Mouse (Mus musculus) liver, embryonic 18 days (tissue): ENCODE data around the gene Olfr868. TPM values are rescaled to one million over a fixed set of nuclear protein-coding genes. Genes with fewer than 3 reads are reported as not detected.

Experiments used
- polyA plus RNA-seq: library from polyadenylated mRNA; depleted of rRNA; stranded (reverse); fragments of >200 nt; gene quantifications from 2 replicates; pipeline ENCODE4 v1.2.3, GENCODE M21; 2012; rRNA removed

The Olfr868 gene
- not detected in 2 replicates for polyA plus RNA-seq

DNA sequence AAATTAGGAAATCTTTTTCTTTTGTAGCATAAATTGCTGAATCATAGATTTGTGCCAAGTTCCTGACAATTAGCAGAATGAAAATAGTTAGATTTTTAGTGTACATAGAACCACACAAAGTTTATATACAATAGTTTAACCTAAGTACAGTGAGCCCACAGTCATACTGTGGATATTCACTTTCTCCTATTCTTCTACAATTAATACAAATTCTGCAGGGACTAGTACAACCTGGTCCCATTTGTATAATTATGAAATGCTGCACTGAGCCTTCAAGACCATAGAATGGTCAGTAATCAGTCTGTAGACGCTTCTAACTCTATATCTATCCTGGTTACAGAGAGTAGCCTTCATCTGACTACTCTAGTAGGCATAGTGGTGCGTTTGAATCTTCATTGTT is at the start of gene Olfr868:
Olfr868 (plus strand) TSS at position 301 of the 400 bp plus-strand sequence.

DNA sequence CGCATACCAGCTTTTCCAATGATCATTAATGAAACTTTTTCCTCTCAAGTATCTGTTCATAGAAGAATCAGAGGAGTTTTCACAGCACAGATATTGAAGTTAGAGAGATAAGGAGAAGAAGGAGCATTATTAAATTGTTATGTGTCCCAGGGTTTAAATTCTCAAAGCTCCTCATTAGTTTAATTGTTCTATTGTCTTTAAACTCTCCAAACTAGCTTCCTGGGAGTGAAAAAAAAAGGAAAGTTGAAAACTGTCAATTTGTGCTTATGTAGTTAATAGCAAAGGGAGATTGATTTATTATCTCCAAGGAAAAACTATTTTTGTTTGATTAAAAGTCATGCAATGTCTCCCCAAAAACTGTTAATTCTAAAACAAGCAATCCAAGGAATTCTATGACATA is 41.0 kb upstream of the Olfr868 start, which contains the start of gene Olfr867:
Olfr867 (minus strand) TSS at position 101 of the 400 bp plus-strand sequence.

DNA sequence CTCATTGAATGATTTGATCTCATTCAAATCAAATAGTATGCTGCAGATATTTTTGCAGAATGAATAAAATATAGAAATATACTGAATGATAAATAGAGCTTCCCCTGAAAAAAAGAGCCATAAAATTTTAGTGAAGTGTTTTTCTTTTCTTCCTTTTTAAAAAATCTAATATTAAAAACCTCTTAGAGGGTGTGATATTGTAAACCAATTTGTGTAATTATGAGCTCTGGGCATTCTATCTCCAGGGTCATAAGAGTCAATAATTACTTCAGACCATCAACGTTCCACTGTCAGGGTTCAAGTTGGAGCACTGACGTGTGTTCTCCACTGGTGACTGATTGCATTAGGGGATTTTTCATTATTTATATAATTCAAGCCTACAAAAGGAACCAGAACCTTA is 30.3 kb downstream of the Olfr868 start, which contains the start of gene Olfr869:
Olfr869 (plus strand) TSS at position 301 of the 400 bp plus-strand sequence.

Other genes with a start within 250 kb of the Olfr868 start
- not detected in 2 replicates for gene Olfr860, start 248.9 kb upstream of the Olfr868 start, polyA plus RNA-seq
- not detected in 2 replicates for gene Olfr862, start 210.6 kb upstream of the Olfr868 start, polyA plus RNA-seq
- not detected in 2 replicates for gene Olfr77, start 181.8 kb upstream of the Olfr868 start, polyA plus RNA-seq
- gene Olfr866, start 70.6 kb upstream of the Olfr868 start, polyA plus RNA-seq: not detected in 2 replicates
- gene Olfr867, start 41.1 kb upstream of the Olfr868 start, polyA plus RNA-seq: not detected in 2 replicates
- not detected in 2 replicates for gene Olfr869, start 30.4 kb downstream of the Olfr868 start, polyA plus RNA-seq
- not detected in 2 replicates for gene Olfr870, start 75.4 kb downstream of the Olfr868 start, polyA plus RNA-seq
- gene Olfr871, start 113.6 kb downstream of the Olfr868 start, polyA plus RNA-seq: not detected in 2 replicates
- gene Olfr872, start 138.5 kb downstream of the Olfr868 start, polyA plus RNA-seq: not detected in 2 replicates
- not detected in 2 replicates for gene Olfr39, start 183.7 kb downstream of the Olfr868 start, polyA plus RNA-seq
- gene Olfr873, start 199.9 kb downstream of the Olfr868 start, polyA plus RNA-seq: not detected in 2 replicates
- not detected in 2 replicates for gene Olfr18, start 237.5 kb downstream of the Olfr868 start, polyA plus RNA-seq